Mouse (Mus musculus): ENCODE data around the gene Scfd1. TPM values are rescaled to one million over a fixed set of nuclear protein-coding genes. Genes with fewer than 3 reads are reported as not detected.

Scfd1 gene
- polyA plus RNA-seq (2012; rRNA removed) (42.2 and 50.9 TPM in 2 replicates), polyA plus RNA-seq (2014; fragmentation: Nextera tagmentation; extraction: Ambion mirVana) (87.6 TPM in 2 replicates)

- WGBS = 2% methylated on average over 34 of the region's 34 CpGs
- peak; percentile 96 for DNase-seq (ENCODE audit: low spot score)
Measured at GRCm38 (mm10) chr12:51377003-51377887, at the start of gene Scfd1. TSS of gene Scfd1 (plus strand) at chr12:51377510.

GRCm38 (mm10) chr12:51337014-51337413 is 40.3 kb upstream of the Scfd1 start:
- 86% methylated on average over 1 of the region's 1 CpGs for WGBS
- no peak for DNase-seq (ENCODE audit: low spot score)

More at GRCm38 (mm10) chr12:51377003-51377887, at the start of gene Scfd1:
- peak; percentile 99 for ATAC-seq (ENCODE audit: low FRiP score, low read depth)
- Histone ChIP-seq H3K27ac (replicated peaks; ENCODE audit: low read depth, low read length) (peak within 1 kb of the TSS; percentile 87), H3K27me3 (ENCODE audit: control insufficient read depth, insufficient read depth, low read length) (no peaks in the 10 kb centered on the region), H3K9me3 (ENCODE audit: control insufficient read depth, low read length) (no peaks in the 10 kb centered on the region), H3K4me3 (replicated peaks; ENCODE audit: low read length) (peak within 1 kb of the TSS; percentile 52), H3K4me2 (replicated peaks; ENCODE audit: low read depth, low read length, severe bottlenecking) (peak within 1 kb of the TSS; percentile 62), H3K36me3 (ENCODE audit: control insufficient read depth, insufficient read depth, low read length) (peaks cover 29% of the 10 kb centered on the region), H3K4me1 (ENCODE audit: control insufficient read depth, insufficient read depth, low read length) (peaks cover 2% of the 10 kb centered on the region; the same call in 1 of the 2 replicates), H3K9ac (ENCODE audit: low read depth, low read length, severe bottlenecking) (peak within 1 kb of the TSS; percentile 73)
- TF ChIP-seq POLR2A (IDR thresholded peaks at IDR 0.05; ENCODE audit: borderline replicate concordance, extremely low read depth, insufficient read depth, insufficient read length) = peak; percentile 79; the same call in 1 of the 2 replicates

GRCm38 (mm10) chr12:51346121-51346520 is 31.2 kb upstream of the Scfd1 start:
- no peak for ATAC-seq (ENCODE audit: low FRiP score, low read depth)
- Histone ChIP-seq H3K4me1 (ENCODE audit: control insufficient read depth, insufficient read depth, low read length) (peaks cover 10% of the 10 kb centered on the region; the same call in 1 of the 2 replicates), H3K4me2 (replicated peaks; ENCODE audit: low read depth, low read length, severe bottlenecking) (no peak overlapping the region), H3K27ac (replicated peaks; ENCODE audit: low read depth, low read length) (no peak overlapping the region), H3K9ac (ENCODE audit: low read depth, low read length, severe bottlenecking) (no peak overlapping the region), H3K4me3 (replicated peaks; ENCODE audit: low read length) (no peak overlapping the region), H3K36me3 (ENCODE audit: control insufficient read depth, insufficient read depth, low read length) (no peaks in the 10 kb centered on the region), H3K27me3 (ENCODE audit: control insufficient read depth, insufficient read depth, low read length) (no peaks in the 10 kb centered on the region), H3K9me3 (ENCODE audit: control insufficient read depth, low read length) (no peaks in the 10 kb centered on the region)
- DNase-seq (ENCODE audit: low spot score) = no peak
- WGBS = 53% methylated on average over 4 of the region's 4 CpGs
- no peak for TF ChIP-seq POLR2A (IDR thresholded peaks at IDR 0.05; ENCODE audit: borderline replicate concordance, extremely low read depth, insufficient read depth, insufficient read length)

More at GRCm38 (mm10) chr12:51337014-51337413, 40.3 kb upstream of the Scfd1 start:
- no peak overlapping the region for H3K4me3 ChIP-seq (replicated peaks; ENCODE audit: low read length)
- no peak for TF ChIP-seq POLR2A (IDR thresholded peaks at IDR 0.05; ENCODE audit: borderline replicate concordance, extremely low read depth, insufficient read depth, insufficient read length)
- H3K27ac ChIP-seq (replicated peaks; ENCODE audit: low read depth, low read length) = no peak overlapping the region
- no peak overlapping the region for H3K9ac ChIP-seq (ENCODE audit: low read depth, low read length, severe bottlenecking)
- ATAC-seq (ENCODE audit: low FRiP score, low read depth) = no peak
- H3K4me1 ChIP-seq (ENCODE audit: control insufficient read depth, insufficient read depth, low read length) = no peaks in the 10 kb centered on the region
- no peaks in the 10 kb centered on the region for H3K9me3 ChIP-seq (ENCODE audit: control insufficient read depth, low read length)
- H3K36me3 ChIP-seq (ENCODE audit: control insufficient read depth, insufficient read depth, low read length) = no peaks in the 10 kb centered on the region
- H3K4me2 ChIP-seq (replicated peaks; ENCODE audit: low read depth, low read length, severe bottlenecking) = no peak overlapping the region
- no peaks in the 10 kb centered on the region for H3K27me3 ChIP-seq (ENCODE audit: control insufficient read depth, insufficient read depth, low read length)

GRCm38 (mm10) chr12:51347988-51348697 is 29.2 kb upstream of the Scfd1 start, which contains the start of gene G2e3:
TSS of gene G2e3 (plus strand) at chr12:51348061.
- DNase-seq (ENCODE audit: low spot score) (peak; percentile 91), ATAC-seq (ENCODE audit: low FRiP score, low read depth) (peak; percentile 97)
- Histone ChIP-seq H3K4me1 (ENCODE audit: control insufficient read depth, insufficient read depth, low read length) (peaks cover 10% of the 10 kb centered on the region; the same call in 1 of the 2 replicates), H3K9ac (ENCODE audit: low read depth, low read length, severe bottlenecking) (peak within 1 kb of the TSS; percentile 87), H3K27ac (replicated peaks; ENCODE audit: low read depth, low read length) (peak within 1 kb of the TSS; percentile 91), H3K4me2 (replicated peaks; ENCODE audit: low read depth, low read length, severe bottlenecking) (peak within 1 kb of the TSS; percentile 67), H3K9me3 (ENCODE audit: control insufficient read depth, low read length) (no peaks in the 10 kb centered on the region), H3K27me3 (ENCODE audit: control insufficient read depth, insufficient read depth, low read length) (no peaks in the 10 kb centered on the region), H3K36me3 (ENCODE audit: control insufficient read depth, insufficient read depth, low read length) (peaks cover 14% of the 10 kb centered on the region), H3K4me3 (replicated peaks; ENCODE audit: low read length) (peak within 1 kb of the TSS; percentile 77)
- peak; percentile 90; the same call in 1 of the 2 replicates for TF ChIP-seq POLR2A (IDR thresholded peaks at IDR 0.05; ENCODE audit: borderline replicate concordance, extremely low read depth, insufficient read depth, insufficient read length)
- under 1% methylated on average over 70 of the region's 70 CpGs for whole genome bisulfite sequencing

GRCm38 (mm10) chr12:51348698-51348998 is 28.7 kb upstream of the Scfd1 start:
- Histone ChIP-seq H3K27ac (replicated peaks; ENCODE audit: low read depth, low read length) (peak overlapping the region; percentile 91), H3K36me3 (ENCODE audit: control insufficient read depth, insufficient read depth, low read length) (peaks cover 19% of the 10 kb centered on the region), H3K27me3 (ENCODE audit: control insufficient read depth, insufficient read depth, low read length) (no peaks in the 10 kb centered on the region), H3K9me3 (ENCODE audit: control insufficient read depth, low read length) (no peaks in the 10 kb centered on the region), H3K9ac (ENCODE audit: low read depth, low read length, severe bottlenecking) (peak overlapping the region; percentile 87), H3K4me1 (ENCODE audit: control insufficient read depth, insufficient read depth, low read length) (peaks cover 10% of the 10 kb centered on the region; the same call in 1 of the 2 replicates), H3K4me2 (replicated peaks; ENCODE audit: low read depth, low read length, severe bottlenecking) (peak overlapping the region; percentile 67), H3K4me3 (replicated peaks; ENCODE audit: low read length) (peak overlapping the region; percentile 77)
- DNase-seq (ENCODE audit: low spot score) (no peak), ATAC-seq (ENCODE audit: low FRiP score, low read depth) (no peak)
- under 1% methylated on average over 10 of the region's 10 CpGs for WGBS
- TF ChIP-seq POLR2A (IDR thresholded peaks at IDR 0.05; ENCODE audit: borderline replicate concordance, extremely low read depth, insufficient read depth, insufficient read length) = no peak
